Mouse (Mus musculus): ENCODE measurements at regions not wholly inside any gene's neighbourhood (a gene's known extent, or its start where the extent isn't known, plus 50 kb on each side); places are given as distances from the start of the nearest gene placed in this dataset.

- ATAC-seq (replicated peaks; ENCODE audit: low FRiP score, low read depth) (no peak), DNase-seq (ENCODE audit: low spot score) (no peak)
- no peak overlapping the region for H3K4me2 ChIP-seq (ENCODE audit: low read length)
- H3K9ac ChIP-seq (ENCODE audit: low read depth, low read length) = no peak overlapping the region
- H3K27me3 ChIP-seq (ENCODE audit: insufficient read depth, low read length) = no peaks in the 10 kb centered on the region
- H3K9me3 ChIP-seq (replicated peaks; ENCODE audit: low read length) = no peaks in the 10 kb centered on the region
- WGBS = 86% methylated on average over 12 of the region's 12 CpGs
- H3K4me3 ChIP-seq (replicated peaks; ENCODE audit: low read depth, low read length) = no peak overlapping the region
- no peak for TF ChIP-seq CTCF (IDR thresholded peaks at IDR 0.05; ENCODE audit: low read depth)
- H3K4me1 ChIP-seq (replicated peaks; ENCODE audit: insufficient read depth, low read length) = no peaks in the 10 kb centered on the region
- H3K27ac ChIP-seq = no peak overlapping the region
- H3K36me3 ChIP-seq (ENCODE audit: insufficient read depth, low read length) = no peaks in the 10 kb centered on the region
Observed at GRCm38 (mm10) chr11:93808431-93808830, 77.1 kb downstream of the Utp18 start.

- no peaks in the 10 kb centered on the region for H3K27me3 ChIP-seq (ENCODE audit: insufficient read depth, low read length)
- WGBS = 94% methylated on average over 2 of the region's 2 CpGs
Observed at GRCm38 (mm10) chr11:93807205-93807604, 78.4 kb downstream of the Utp18 start.

DNA sequence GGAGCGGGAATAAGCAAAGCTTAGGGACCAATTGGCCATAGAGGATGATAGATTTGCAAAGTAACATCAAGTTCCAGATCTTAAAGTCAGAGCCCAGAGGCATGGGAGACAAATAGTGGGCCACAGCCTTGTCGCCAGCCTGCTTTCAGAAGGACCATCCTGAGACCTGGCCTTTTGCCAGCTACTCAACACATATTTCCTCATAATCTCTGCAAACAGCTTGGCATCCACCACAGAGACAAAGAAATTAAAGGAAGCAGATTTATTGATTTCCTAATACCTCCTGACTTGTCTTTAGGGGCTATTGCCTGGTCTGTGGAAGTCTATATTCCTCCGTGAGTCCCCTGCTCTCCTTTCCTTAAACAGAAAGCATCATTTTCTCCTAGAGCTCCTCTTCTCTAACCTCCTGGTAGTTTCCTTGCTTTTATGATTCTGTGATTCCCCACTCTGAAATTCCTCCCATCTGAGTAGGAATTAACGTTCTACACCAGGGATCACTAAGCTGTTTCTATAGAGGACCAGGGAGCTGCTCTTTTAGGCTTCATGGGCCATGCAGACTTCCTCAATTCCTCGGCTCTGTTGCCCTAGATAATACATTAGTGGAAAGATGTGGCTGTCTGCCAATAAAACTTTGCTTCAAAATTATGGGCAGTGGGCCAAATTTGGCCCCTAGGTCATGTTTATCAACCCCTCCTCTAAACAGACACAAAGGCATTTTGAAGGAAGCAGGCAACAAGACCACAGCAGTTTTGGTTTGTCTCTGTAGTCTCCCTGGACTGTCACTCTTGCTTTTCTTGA lies 114.2 kb downstream of the Utp18 start:
- TF ChIP-seq CTCF (IDR thresholded peaks at IDR 0.05; ENCODE audit: low read depth) = no peak
- Histone ChIP-seq H3K27ac (no peak overlapping the region), H3K4me3 (replicated peaks; ENCODE audit: low read depth, low read length) (no peak overlapping the region), H3K9me3 (replicated peaks; ENCODE audit: low read length) (no peaks in the 10 kb centered on the region), H3K4me1 (replicated peaks; ENCODE audit: insufficient read depth, low read length) (no peaks in the 10 kb centered on the region), H3K4me2 (ENCODE audit: low read length) (no peak overlapping the region), H3K9ac (ENCODE audit: low read depth, low read length) (no peak overlapping the region), H3K27me3 (ENCODE audit: insufficient read depth, low read length) (no peaks in the 10 kb centered on the region), H3K36me3 (ENCODE audit: insufficient read depth, low read length) (no peaks in the 10 kb centered on the region)
- 59% methylated on average over 5 of the region's 5 CpGs for WGBS
- peak; percentile 1 for DNase-seq (ENCODE audit: low spot score)
- no peak for ATAC-seq (replicated peaks; ENCODE audit: low FRiP score, low read depth)

More at GRCm38 (mm10) chr11:93807205-93807604, 78.4 kb downstream of the Utp18 start:
- no peak overlapping the region for H3K4me3 ChIP-seq (replicated peaks; ENCODE audit: low read depth, low read length)
- no peaks in the 10 kb centered on the region for H3K36me3 ChIP-seq (ENCODE audit: insufficient read depth, low read length)
- no peak for DNase-seq (ENCODE audit: low spot score)
- H3K9ac ChIP-seq (ENCODE audit: low read depth, low read length) = no peak overlapping the region
- ATAC-seq (replicated peaks; ENCODE audit: low FRiP score, low read depth) = no peak
- H3K9me3 ChIP-seq (replicated peaks; ENCODE audit: low read length) = no peaks in the 10 kb centered on the region
- H3K4me2 ChIP-seq (ENCODE audit: low read length) = no peak overlapping the region
- TF ChIP-seq CTCF (IDR thresholded peaks at IDR 0.05; ENCODE audit: low read depth) = no peak
- H3K4me1 ChIP-seq (replicated peaks; ENCODE audit: insufficient read depth, low read length) = no peaks in the 10 kb centered on the region
- H3K27ac ChIP-seq = no peak overlapping the region

- 95% methylated on average over 4 of the region's 4 CpGs for WGBS
- no peak overlapping the region for H3K4me3 ChIP-seq (replicated peaks; ENCODE audit: low read depth, low read length)
- no peaks in the 10 kb centered on the region for H3K27me3 ChIP-seq (ENCODE audit: insufficient read depth, low read length)
- no peaks in the 10 kb centered on the region for H3K9me3 ChIP-seq (replicated peaks; ENCODE audit: low read length)
- no peak overlapping the region for H3K27ac ChIP-seq
- TF ChIP-seq CTCF (IDR thresholded peaks at IDR 0.05; ENCODE audit: low read depth) = no peak
- no peak for DNase-seq (ENCODE audit: low spot score)
- no peak overlapping the region for H3K4me2 ChIP-seq (ENCODE audit: low read length)
- H3K36me3 ChIP-seq (ENCODE audit: insufficient read depth, low read length) = no peaks in the 10 kb centered on the region
- H3K4me1 ChIP-seq (replicated peaks; ENCODE audit: insufficient read depth, low read length) = no peaks in the 10 kb centered on the region
- ATAC-seq (replicated peaks; ENCODE audit: low FRiP score, low read depth) = no peak
- no peak overlapping the region for H3K9ac ChIP-seq (ENCODE audit: low read depth, low read length)
Observed at GRCm38 (mm10) chr11:93765961-93766360, 119.6 kb downstream of the Utp18 start.

- no peak overlapping the region for H3K9ac ChIP-seq (ENCODE audit: low read depth, low read length)
- DNase-seq (ENCODE audit: low spot score) (peak; percentile 74), ATAC-seq (replicated peaks; ENCODE audit: low FRiP score, low read depth) (peak; percentile 91; the same call in 1 of the 2 replicates)
- no peaks in the 10 kb centered on the region for H3K9me3 ChIP-seq (replicated peaks; ENCODE audit: low read length)
- H3K4me2 ChIP-seq (ENCODE audit: low read length) = 0 out of 2 replicates have a peak overlapping the region, but pooled peaks have one; percentile 27
- peak; percentile 71 for TF ChIP-seq CTCF (IDR thresholded peaks at IDR 0.05; ENCODE audit: low read depth)
- H3K27ac ChIP-seq = 0 out of 2 replicates have a peak overlapping the region, but pooled peaks have one; percentile 27
- 14% methylated on average over 18 of the region's 18 CpGs for WGBS
- no peaks in the 10 kb centered on the region for H3K27me3 ChIP-seq (ENCODE audit: insufficient read depth, low read length)
- no peak overlapping the region for H3K4me3 ChIP-seq (replicated peaks; ENCODE audit: low read depth, low read length)
- no peaks in the 10 kb centered on the region for H3K36me3 ChIP-seq (ENCODE audit: insufficient read depth, low read length)
- H3K4me1 ChIP-seq (replicated peaks; ENCODE audit: insufficient read depth, low read length) = no peaks in the 10 kb centered on the region
Observed at GRCm38 (mm10) chr11:93762832-93763530, 122.6 kb downstream of the Utp18 start.

DNA sequence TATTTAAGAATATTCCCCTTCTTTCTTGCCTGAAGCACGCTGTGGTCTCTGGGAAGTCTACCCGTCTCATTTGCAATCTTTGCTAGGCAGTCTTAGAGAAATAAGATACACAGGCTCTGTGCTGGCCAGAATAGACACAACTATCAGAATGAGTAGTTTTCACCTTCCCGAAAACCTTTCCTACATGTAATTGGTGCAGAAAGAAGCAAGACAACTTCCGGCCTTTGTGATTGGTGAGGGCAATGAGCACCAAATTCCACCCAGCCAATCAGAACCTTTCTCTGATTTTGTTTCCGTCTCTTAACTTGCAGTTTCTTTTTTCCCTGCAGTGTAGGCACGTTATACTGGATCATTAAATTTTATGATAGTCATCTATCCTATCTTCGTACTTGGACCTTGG lies 127.7 kb downstream of the Utp18 start:
- H3K27me3 ChIP-seq (ENCODE audit: insufficient read depth, low read length) = no peaks in the 10 kb centered on the region
- TF ChIP-seq CTCF (IDR thresholded peaks at IDR 0.05; ENCODE audit: low read depth) = no peak
- DNase-seq (ENCODE audit: low spot score) (peak; percentile 3), ATAC-seq (replicated peaks; ENCODE audit: low FRiP score, low read depth) (no peak)
- no peak overlapping the region for H3K4me3 ChIP-seq (replicated peaks; ENCODE audit: low read depth, low read length)
- H3K36me3 ChIP-seq (ENCODE audit: insufficient read depth, low read length) = no peaks in the 10 kb centered on the region
- no peaks in the 10 kb centered on the region for H3K9me3 ChIP-seq (replicated peaks; ENCODE audit: low read length)
- WGBS = 63% methylated on average over 7 of the region's 7 CpGs
- H3K4me1 ChIP-seq (replicated peaks; ENCODE audit: insufficient read depth, low read length) = no peaks in the 10 kb centered on the region
- H3K27ac ChIP-seq = no peak overlapping the region
- no peak overlapping the region for H3K9ac ChIP-seq (ENCODE audit: low read depth, low read length)
- H3K4me2 ChIP-seq (ENCODE audit: low read length) = no peak overlapping the region
